Mouse (Mus musculus) gastrocnemius, postnatal 36 days (tissue): ENCODE measurements around the gene Tmem107. TPM values are rescaled to one million over a fixed set of nuclear protein-coding genes. Genes with fewer than 3 reads are reported as not detected.
A peak's percentile ranks its signal among the peaks of the same experiment; 100 is the strongest.

Experiments
- DNase-seq, 2 experiments: peaks; one replicate each; pipeline ENCODE4 v3.0.0; 2022
- intact Hi-C: fragments of 180-260 bp; cut with DNase I; formaldehyde crosslinking; loops from one replicate; pipeline ENCODE4 v1.15.1; 2025
- total RNA-seq, 2 experiments: library from RNA; stranded (reverse); gene quantifications; 2 replicates each; pipeline ENCODE4 v1.2.3; 2021

Tmem107 gene
- total RNA-seq, 2 experiments from 2014 or later, result 3.4 TPM

GRCm38 (mm10) chr11:69058265-69058664, 12.3 kb upstream of the Tmem107 start:
- intact Hi-C loops, result no loop called here

GRCm38 (mm10) chr11:69058729-69059356, 11.8 kb upstream of the Tmem107 start:
- DNase-seq, result no peak
- intact Hi-C loops, result no loop called here

More at GRCm38 (mm10) chr11:69058265-69058664, 12.3 kb upstream of the Tmem107 start:
- DNase-seq, result no peak

- peak; percentile 90 to 92 for DNase-seq
- intact Hi-C loops, result no loop called here
Measured at GRCm38 (mm10) chr11:69059357-69059974, 11.1 kb upstream of the Tmem107 start, which contains the start of gene Borcs6. TSS of gene Borcs6 (plus strand) at chr11:69059717.

GRCm38 (mm10) chr11:69059975-69060411, 10.6 kb upstream of the Tmem107 start:
- peak in 1 of 2 experiments; percentile 42 for DNase-seq
- intact Hi-C loops, result no loop called here

- intact Hi-C loops, result no loop called here
- DNase-seq, result peak in 1 of 2 experiments; percentile 35
Measured at GRCm38 (mm10) chr11:69060448-69061254, 10.0 kb upstream of the Tmem107 start.

GRCm38 (mm10) chr11:69061255-69061912, 9.2 kb upstream of the Tmem107 start:
- intact Hi-C loops, result no loop called here
- no peak for DNase-seq

- peak; percentile 60 to 70 for DNase-seq
- intact Hi-C loops, result loop anchor here (1.0 kb wide), 1 partner anchor 21 kb away; no protein-coding TSS in a partner anchor
Measured at GRCm38 (mm10) chr11:69062194-69062760, 8.3 kb upstream of the Tmem107 start.

- intact Hi-C loops, result loop anchor here (1.0 kb wide), 2 partner anchors 21 to 61 kb away; no protein-coding TSS in a partner anchor
- DNase-seq, result peak; percentile 91 to 99
Measured at GRCm38 (mm10) chr11:69062761-69063224, 7.8 kb upstream of the Tmem107 start.

- DNase-seq, result peak; percentile 72 to 81
- intact Hi-C loops, result loop anchor here (1.0 kb wide), 1 partner anchor 60 kb away; no protein-coding TSS in a partner anchor
Measured at GRCm38 (mm10) chr11:69063413-69064201, 7.0 kb upstream of the Tmem107 start.

GRCm38 (mm10) chr11:69064259-69065133, 6.1 kb upstream of the Tmem107 start:
- DNase-seq, result no peak

GRCm38 (mm10) chr11:69065394-69065925, 5.1 kb upstream of the Tmem107 start:
- intact Hi-C loops, result no loop called here
- DNase-seq, result no peak

More at GRCm38 (mm10) chr11:69064259-69065133, 6.1 kb upstream of the Tmem107 start:
- intact Hi-C loops, result no loop called here

- DNase-seq, result no peak
- intact Hi-C loops, result loop anchor here (1.0 kb wide), 1 partner anchor 56 kb away; the partner anchor contains the start of gene 9130213A22Rik
Measured at GRCm38 (mm10) chr11:69066163-69066861, 4.3 kb upstream of the Tmem107 start.

- intact Hi-C loops, result loop anchor here (1.0 kb wide), 2 partner anchors 55 to 83 kb away; partner anchors contain the start of gene 9130213A22Rik
Measured at GRCm38 (mm10) chr11:69066956-69067355, 3.6 kb upstream of the Tmem107 start.

GRCm38 (mm10) chr11:69067601-69068000, 3.0 kb upstream of the Tmem107 start:
- intact Hi-C loops, result loop anchor here (1.0 kb wide), 1 partner anchor 83 kb away; no protein-coding TSS in a partner anchor
- DNase-seq, result no peak

More at GRCm38 (mm10) chr11:69066956-69067355, 3.6 kb upstream of the Tmem107 start:
- DNase-seq, result peak; percentile 86 to 89

GRCm38 (mm10) chr11:69070093-69070492, 513 bp upstream of the Tmem107 start:
- intact Hi-C loops, result no loop called here
- DNase-seq, result peak in 1 of 2 experiments; percentile 40

- intact Hi-C loops, result no loop called here
- no peak for DNase-seq
Measured at GRCm38 (mm10) chr11:69071262-69071661, 656 bp downstream of the Tmem107 start.

- DNase-seq, result no peak
- intact Hi-C loops, result loop anchor here (2.0 kb wide), 1 partner anchor 17 kb away; the partner anchor contains the start of gene Vamp2
Measured at GRCm38 (mm10) chr11:69072234-69072633, 1.6 kb downstream of the Tmem107 start.
